Mouse (Mus musculus): ENCODE results near the gene Cenph. TPM values are rescaled to one million over a fixed set of nuclear protein-coding genes. Genes with fewer than 3 reads are reported as not detected.
"Not testable (repeated sequence)": the region's sequence is repeated elsewhere in the genome, so short reads cannot be mapped to it uniquely, and the experiment has no call there.

Cenph gene
- polyA plus RNA-seq, 1 experiment from 2014 or later: 72.2 TPM

DNA sequence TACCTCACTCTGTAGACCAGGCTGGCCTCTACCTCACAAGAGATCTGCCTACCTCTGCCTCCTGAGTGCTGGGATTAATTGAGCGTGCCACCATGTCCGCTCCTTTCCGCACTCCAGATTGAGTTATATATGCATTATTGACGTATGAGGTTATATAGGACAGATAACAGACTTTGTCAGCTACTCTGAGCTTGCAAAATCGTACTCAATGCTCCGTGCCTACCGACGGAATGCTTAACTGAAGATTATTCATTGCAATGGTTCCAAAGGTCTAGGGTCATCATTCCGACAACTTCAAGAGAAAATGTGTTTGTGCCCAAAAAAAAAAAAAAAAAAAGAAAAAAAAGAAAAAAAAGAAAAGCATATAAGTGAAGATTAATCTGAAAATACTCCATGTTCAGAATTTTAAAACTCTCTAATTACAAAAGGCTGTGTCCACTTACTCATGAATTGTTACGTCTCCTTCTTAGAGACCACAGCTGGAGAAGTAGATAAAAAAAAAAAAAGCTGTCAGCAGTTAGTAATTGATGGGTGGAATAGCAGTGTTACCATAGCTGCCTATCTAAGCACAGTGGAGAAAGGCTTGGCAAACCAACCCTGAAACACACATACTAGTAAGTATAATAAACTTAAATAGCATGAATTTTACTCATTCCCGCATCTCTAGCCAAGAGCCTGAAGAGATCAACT, 32.2 kb downstream of the Cenph start:
- Histone ChIP-seq H3K36me3 (ENCODE audit: control insufficient read depth, insufficient read depth, low read length) (no peaks in the 10 kb centered on the region; the same call in 1 of the 2 replicates), H3K9ac (ENCODE audit: low read length) (no peak overlapping the region; the same call in 1 of the 2 replicates), H3K4me3 (ENCODE audit: low read depth, low read length) (peak overlapping the region; percentile 80), H3K9me3 (ENCODE audit: control insufficient read depth, low read length) (no peaks in the 10 kb centered on the region), H3K4me1 (ENCODE audit: control insufficient read depth, insufficient read depth, low read length) (no peaks in the 10 kb centered on the region), H3K4me2 (ENCODE audit: low read depth, severe bottlenecking) (peak overlapping the region; percentile 43), H3K27me3 (ENCODE audit: control insufficient read depth, insufficient read depth, low read length) (no peaks in the 10 kb centered on the region), H3K27ac (replicated peaks; ENCODE audit: low read depth, low read length) (peak overlapping the region; percentile 80)
- ATAC-seq (ENCODE audit: insufficient number of reproducible peaks, low FRiP score, low TSS enrichment, low read depth) (peak; percentile 11; the same call in 1 of the 2 replicates), DNase-seq (ENCODE audit: low spot score) (no peak)
- 71% methylated on average over 11 of the region's 11 CpGs for WGBS

DNA sequence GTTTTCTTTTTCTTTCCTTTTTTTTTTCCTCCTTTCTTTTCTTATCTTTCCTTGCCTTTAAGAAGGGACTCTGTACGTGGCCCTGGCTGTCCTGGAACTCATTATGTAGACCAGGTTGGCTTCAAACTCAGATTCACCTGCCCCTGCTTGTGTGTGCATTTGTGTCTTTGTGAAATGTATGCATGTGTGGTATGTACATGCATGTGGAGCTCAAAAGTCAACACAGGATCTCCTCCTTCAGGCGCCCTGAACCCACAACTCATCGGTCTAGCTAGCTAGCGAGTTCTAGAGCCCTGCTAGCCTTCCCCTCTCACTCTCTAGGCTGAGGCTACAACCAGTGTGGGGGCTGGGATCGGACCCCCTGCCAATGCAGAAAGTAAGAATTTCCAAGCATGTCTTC, 32.9 kb downstream of the Cenph start:
- ATAC-seq (ENCODE audit: insufficient number of reproducible peaks, low FRiP score, low TSS enrichment, low read depth): no peak
- WGBS: 91% methylated on average over 5 of the region's 5 CpGs
- H3K9ac ChIP-seq (ENCODE audit: low read length): no peak overlapping the region
- H3K27me3 ChIP-seq (ENCODE audit: control insufficient read depth, insufficient read depth, low read length): no peaks in the 10 kb centered on the region
- no peak overlapping the region for H3K27ac ChIP-seq (replicated peaks; ENCODE audit: low read depth, low read length)
- no peaks in the 10 kb centered on the region for H3K4me1 ChIP-seq (ENCODE audit: control insufficient read depth, insufficient read depth, low read length)
- no peaks in the 10 kb centered on the region for H3K9me3 ChIP-seq (ENCODE audit: control insufficient read depth, low read length)
- DNase-seq (ENCODE audit: low spot score): no peak
- no peak overlapping the region for H3K4me3 ChIP-seq (ENCODE audit: low read depth, low read length)
- no peak overlapping the region for H3K4me2 ChIP-seq (ENCODE audit: low read depth, severe bottlenecking)
- no peaks in the 10 kb centered on the region; the same call in 1 of the 2 replicates for H3K36me3 ChIP-seq (ENCODE audit: control insufficient read depth, insufficient read depth, low read length)

DNA sequence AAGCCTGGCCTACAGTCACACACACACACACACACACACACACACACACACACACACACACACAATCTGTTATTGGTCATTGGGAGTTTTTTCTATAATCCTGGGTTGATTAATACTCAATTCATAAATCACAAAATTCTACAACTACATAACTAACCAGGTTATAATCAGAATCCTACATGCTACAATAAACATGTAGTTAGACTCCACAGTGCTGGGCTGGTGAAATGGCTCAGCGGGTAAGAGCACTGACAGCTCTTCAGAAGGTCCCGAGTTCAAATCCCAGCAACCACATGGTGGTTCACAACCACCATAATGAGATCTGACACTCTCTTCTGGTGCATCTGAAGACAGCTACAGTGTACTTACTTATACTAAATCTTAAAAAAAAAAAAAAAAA, 42.9 kb downstream of the Cenph start:
- no peak for DNase-seq (ENCODE audit: low spot score)
- Histone ChIP-seq H3K4me3 (ENCODE audit: low read depth, low read length) (no peak overlapping the region), H3K27me3 (ENCODE audit: control insufficient read depth, insufficient read depth, low read length) (no peaks in the 10 kb centered on the region), H3K9me3 (ENCODE audit: control insufficient read depth, low read length) (no peaks in the 10 kb centered on the region), H3K4me1 (ENCODE audit: control insufficient read depth, insufficient read depth, low read length) (peaks cover 4% of the 10 kb centered on the region), H3K9ac (ENCODE audit: low read length) (no peak overlapping the region), H3K4me2 (ENCODE audit: low read depth, severe bottlenecking) (no peak overlapping the region), H3K36me3 (ENCODE audit: control insufficient read depth, insufficient read depth, low read length) (peaks cover 9% of the 10 kb centered on the region; the same call in 1 of the 2 replicates), H3K27ac (replicated peaks; ENCODE audit: low read depth, low read length) (no peak overlapping the region)
- WGBS: 98% methylated on average over 2 of the region's 2 CpGs
- no peak for ATAC-seq (ENCODE audit: insufficient number of reproducible peaks, low FRiP score, low TSS enrichment, low read depth)

DNA sequence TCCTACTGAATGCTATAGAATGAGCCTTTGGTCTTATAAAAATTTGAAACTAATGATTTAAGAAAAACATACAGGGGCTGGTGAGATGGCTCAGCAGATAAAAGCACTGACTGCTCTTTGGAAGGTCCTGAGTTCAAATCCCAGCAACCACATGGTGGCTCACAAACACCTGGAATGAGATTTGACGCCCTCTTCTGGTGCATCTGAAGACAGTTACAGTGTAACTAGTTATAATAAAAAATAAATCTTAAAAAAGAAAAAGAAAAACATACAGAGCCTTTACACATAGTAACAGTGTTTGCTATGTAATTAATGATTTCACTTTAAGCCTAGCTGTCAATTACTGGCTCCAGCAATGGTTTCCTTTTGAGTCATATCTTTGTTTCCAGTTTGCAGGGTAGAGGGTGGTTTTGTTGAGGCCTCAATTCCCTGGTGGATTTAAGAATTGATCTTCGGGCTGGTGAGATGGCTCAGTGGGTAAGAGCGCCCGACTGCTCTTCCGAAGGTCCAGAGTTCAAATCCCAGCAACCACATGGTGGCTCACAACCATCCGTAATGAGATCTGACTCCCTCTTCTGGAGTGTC, 44.1 kb downstream of the Cenph start:
- H3K4me1 ChIP-seq (ENCODE audit: control insufficient read depth, insufficient read depth, low read length); H3K9ac ChIP-seq (ENCODE audit: low read length); DNase-seq (ENCODE audit: low spot score); H3K4me2 ChIP-seq (ENCODE audit: low read depth, severe bottlenecking); H3K27me3 ChIP-seq (ENCODE audit: control insufficient read depth, insufficient read depth, low read length); H3K9me3 ChIP-seq (ENCODE audit: control insufficient read depth, low read length); H3K4me3 ChIP-seq (ENCODE audit: low read depth, low read length); ATAC-seq (ENCODE audit: insufficient number of reproducible peaks, low FRiP score, low TSS enrichment, low read depth); H3K27ac ChIP-seq (replicated peaks; ENCODE audit: low read depth, low read length): not testable (repeated sequence)
- peaks cover 12% of the 10 kb centered on the region; the same call in 1 of the 2 replicates for H3K36me3 ChIP-seq (ENCODE audit: control insufficient read depth, insufficient read depth, low read length)
- 86% methylated on average over 5 of the region's 6 CpGs for WGBS

DNA sequence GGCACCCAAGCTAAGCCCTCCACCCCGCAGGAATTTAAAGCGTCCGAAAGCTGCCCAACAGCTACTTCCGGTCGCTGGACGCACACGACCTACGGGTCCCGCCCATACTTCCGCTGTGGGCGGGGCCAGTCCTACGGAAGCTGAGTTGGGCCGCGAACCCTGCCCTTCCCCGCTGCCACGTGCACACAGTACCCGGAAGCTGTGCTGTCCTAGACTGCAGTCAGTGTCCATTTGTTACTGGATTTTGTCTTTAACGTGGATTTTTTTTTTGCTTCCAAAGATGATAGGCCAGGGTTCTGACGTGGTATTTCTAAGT, 44.9 kb downstream of the Cenph start, which contains the start of gene Cdk7:
Gene Cdk7, minus strand, starts transcription at position 79 of the 316 bp plus-strand sequence.
- Histone ChIP-seq H3K27ac (replicated peaks; ENCODE audit: low read depth, low read length) (peak within 1 kb of the TSS; percentile 86), H3K9ac (ENCODE audit: low read length) (peak within 1 kb of the TSS; percentile 67), H3K36me3 (ENCODE audit: control insufficient read depth, insufficient read depth, low read length) (peaks cover 12% of the 10 kb centered on the region; the same call in 1 of the 2 replicates), H3K27me3 (ENCODE audit: control insufficient read depth, insufficient read depth, low read length) (no peaks in the 10 kb centered on the region), H3K4me1 (ENCODE audit: control insufficient read depth, insufficient read depth, low read length) (peaks cover 4% of the 10 kb centered on the region), H3K9me3 (ENCODE audit: control insufficient read depth, low read length) (no peaks in the 10 kb centered on the region), H3K4me3 (ENCODE audit: low read depth, low read length) (peak within 1 kb of the TSS; percentile 64), H3K4me2 (ENCODE audit: low read depth, severe bottlenecking) (peak within 1 kb of the TSS; percentile 57)
- ATAC-seq (ENCODE audit: insufficient number of reproducible peaks, low FRiP score, low TSS enrichment, low read depth) (peak; percentile 99), DNase-seq (ENCODE audit: low spot score) (peak; percentile 96)
- 0% methylated on average over 19 of the region's 19 CpGs for WGBS

DNA sequence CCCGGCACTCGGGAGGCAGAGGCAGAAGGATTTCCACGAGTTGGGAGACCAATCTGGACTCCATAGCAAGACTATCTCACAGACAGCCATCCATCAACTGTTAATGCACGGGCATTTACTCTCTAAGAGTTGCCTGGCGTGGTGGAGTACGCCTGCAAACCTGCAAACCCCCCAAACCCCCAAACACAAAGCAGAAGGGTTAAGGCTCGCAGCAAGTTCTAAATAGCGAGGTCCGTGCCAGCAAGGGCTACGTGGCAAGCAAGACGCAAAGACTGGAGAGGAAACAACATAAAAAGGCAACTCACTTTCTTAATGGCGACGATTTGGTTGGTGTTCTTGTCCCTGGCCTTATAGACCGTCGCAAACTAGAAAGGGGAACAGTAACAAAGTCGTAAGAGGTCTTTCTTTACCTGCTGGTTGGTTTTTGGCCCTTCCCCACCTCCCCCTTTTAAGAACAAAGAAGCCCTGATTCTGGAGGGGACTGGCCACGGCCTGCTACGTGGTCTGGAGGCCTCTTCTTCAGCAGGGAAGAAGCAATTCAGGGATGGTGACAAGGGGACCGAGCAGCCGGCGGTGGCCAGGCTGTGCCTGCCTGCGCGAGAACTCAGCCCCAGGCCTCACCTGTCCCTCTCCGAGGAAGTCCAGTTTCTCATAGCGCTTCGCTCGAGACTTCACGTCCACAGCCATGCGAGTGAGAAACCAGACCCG, 45.4 kb downstream of the Cenph start:
- Histone ChIP-seq H3K27ac (replicated peaks; ENCODE audit: low read depth, low read length) (peak overlapping the region; percentile 86), H3K9me3 (ENCODE audit: control insufficient read depth, low read length) (no peaks in the 10 kb centered on the region), H3K36me3 (ENCODE audit: control insufficient read depth, insufficient read depth, low read length) (peaks cover 12% of the 10 kb centered on the region; the same call in 1 of the 2 replicates), H3K4me3 (ENCODE audit: low read depth, low read length) (peak overlapping the region; percentile 64), H3K4me2 (ENCODE audit: low read depth, severe bottlenecking) (peak overlapping the region; percentile 57), H3K27me3 (ENCODE audit: control insufficient read depth, insufficient read depth, low read length) (no peaks in the 10 kb centered on the region), H3K9ac (ENCODE audit: low read length) (peak overlapping the region; percentile 67), H3K4me1 (ENCODE audit: control insufficient read depth, insufficient read depth, low read length) (peaks cover 4% of the 10 kb centered on the region)
- no peak for DNase-seq (ENCODE audit: low spot score)
- 0 out of 2 replicates have a peak, but pooled peaks have one; percentile 2 for ATAC-seq (ENCODE audit: insufficient number of reproducible peaks, low FRiP score, low TSS enrichment, low read depth)
- under 1% methylated on average over 30 of the region's 30 CpGs for WGBS

DNA sequence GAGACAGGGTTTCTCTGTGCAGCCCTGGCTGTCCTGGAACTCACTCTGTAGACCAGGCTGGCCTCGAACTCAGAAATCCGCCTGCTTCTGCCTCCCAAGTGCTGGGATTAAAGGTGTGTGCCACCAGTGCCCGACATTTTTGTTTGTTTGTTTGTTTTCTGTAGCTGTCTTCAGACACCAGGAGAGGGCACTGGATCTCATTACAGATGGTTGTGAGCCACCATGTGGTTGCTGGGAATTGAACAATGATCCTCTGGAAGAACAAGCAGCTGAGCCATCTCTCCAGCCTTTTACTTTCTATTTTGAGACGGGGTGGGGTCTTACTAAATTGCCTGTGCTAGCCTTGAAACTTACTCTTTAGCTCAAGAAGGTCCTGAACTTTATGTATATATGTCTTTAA, 47.2 kb downstream of the Cenph start:
- peaks cover 12% of the 10 kb centered on the region; the same call in 1 of the 2 replicates for H3K36me3 ChIP-seq (ENCODE audit: control insufficient read depth, insufficient read depth, low read length)
- H3K27me3 ChIP-seq (ENCODE audit: control insufficient read depth, insufficient read depth, low read length); H3K4me1 ChIP-seq (ENCODE audit: control insufficient read depth, insufficient read depth, low read length); H3K4me3 ChIP-seq (ENCODE audit: low read depth, low read length); H3K4me2 ChIP-seq (ENCODE audit: low read depth, severe bottlenecking); H3K9ac ChIP-seq (ENCODE audit: low read length); H3K27ac ChIP-seq (replicated peaks; ENCODE audit: low read depth, low read length); H3K9me3 ChIP-seq (ENCODE audit: control insufficient read depth, low read length); DNase-seq (ENCODE audit: low spot score); ATAC-seq (ENCODE audit: insufficient number of reproducible peaks, low FRiP score, low TSS enrichment, low read depth): not testable (repeated sequence)
- WGBS: 92% methylated on average over 4 of the region's 4 CpGs

DNA sequence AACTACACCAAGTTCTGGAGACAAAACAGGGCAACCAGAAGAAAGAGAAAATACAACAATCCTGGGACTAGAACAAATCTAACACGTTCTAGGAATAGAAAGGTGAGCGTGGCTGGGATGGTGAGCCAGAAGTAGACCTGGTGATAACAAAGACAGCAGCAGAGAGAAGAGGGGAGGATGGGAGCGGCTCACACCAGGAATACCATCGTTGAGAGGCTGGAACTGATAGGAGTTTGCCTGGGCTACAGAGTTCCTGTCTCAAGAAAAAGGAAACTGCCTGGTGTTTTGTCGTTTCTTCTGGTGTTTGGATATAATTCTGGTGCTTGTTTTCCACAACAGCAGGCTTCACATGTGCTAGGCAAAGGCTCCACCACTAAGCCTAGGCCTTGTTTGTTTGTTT, 47.6 kb downstream of the Cenph start:
- Histone ChIP-seq H3K9ac (ENCODE audit: low read length) (no peak overlapping the region), H3K36me3 (ENCODE audit: control insufficient read depth, insufficient read depth, low read length) (peaks cover 12% of the 10 kb centered on the region; the same call in 1 of the 2 replicates), H3K27me3 (ENCODE audit: control insufficient read depth, insufficient read depth, low read length) (no peaks in the 10 kb centered on the region), H3K4me2 (ENCODE audit: low read depth, severe bottlenecking) (no peak overlapping the region), H3K4me1 (ENCODE audit: control insufficient read depth, insufficient read depth, low read length) (peaks cover 4% of the 10 kb centered on the region), H3K9me3 (ENCODE audit: control insufficient read depth, low read length) (no peaks in the 10 kb centered on the region), H3K4me3 (ENCODE audit: low read depth, low read length) (no peak overlapping the region), H3K27ac (replicated peaks; ENCODE audit: low read depth, low read length) (no peak overlapping the region)
- 89% methylated on average over 5 of the region's 5 CpGs for WGBS
- ATAC-seq (ENCODE audit: insufficient number of reproducible peaks, low FRiP score, low TSS enrichment, low read depth) (no peak), DNase-seq (ENCODE audit: low spot score) (no peak)
